Mouse (Mus musculus) frontal cortex, postnatal 25 days (tissue): ENCODE data around the gene Gm44511.
"Not testable (repeated sequence)": the region's sequence is repeated elsewhere in the genome, so short reads cannot be mapped to it uniquely, and the experiment has no call there.

ENCODE experiments used
- DNase-seq, 2 experiments: peaks; one replicate each; pipeline ENCODE4 v3.0.0; 2022; ENCODE audit warnings: low spot score in 2 of 2

Gm44511 gene

DNA sequence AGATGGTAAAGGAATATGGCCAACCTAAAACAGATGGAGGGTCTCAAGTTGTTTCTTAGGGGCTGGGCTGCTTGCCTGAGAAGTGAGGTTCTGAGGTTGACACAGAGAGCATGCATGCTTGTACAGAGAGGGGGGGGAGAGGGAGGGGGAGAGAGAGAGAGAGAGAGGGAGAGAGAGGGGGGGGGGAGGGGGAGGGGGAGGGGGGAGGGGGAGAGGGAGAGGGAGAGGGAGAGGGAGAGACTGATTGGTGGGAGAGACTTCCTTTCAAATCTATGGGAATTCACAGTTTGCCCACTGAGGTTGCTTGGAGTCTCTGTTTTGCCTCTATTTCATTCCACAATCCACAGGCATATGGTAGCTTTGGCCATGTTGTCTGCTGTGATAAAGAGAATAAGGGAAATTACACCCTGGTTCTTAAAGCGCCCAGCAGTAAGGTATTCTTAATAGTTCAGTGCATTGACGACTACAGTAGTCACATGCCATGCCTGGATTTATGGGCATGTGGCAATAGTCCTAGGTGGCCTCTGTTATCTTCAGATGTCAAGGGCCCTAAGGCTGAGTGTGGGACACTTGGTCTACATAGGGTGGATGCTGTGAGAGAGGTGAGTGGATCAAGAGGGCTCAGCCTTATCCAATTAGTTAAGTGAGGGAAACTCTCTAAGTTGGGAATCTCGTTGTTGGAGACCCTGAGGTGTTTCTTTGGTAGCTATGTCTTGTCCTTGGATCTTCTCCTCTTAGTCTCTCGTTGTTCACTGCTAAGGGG lies 15.4 kb upstream of the Gm44511 start:
- DNase-seq, result no peak

DNA sequence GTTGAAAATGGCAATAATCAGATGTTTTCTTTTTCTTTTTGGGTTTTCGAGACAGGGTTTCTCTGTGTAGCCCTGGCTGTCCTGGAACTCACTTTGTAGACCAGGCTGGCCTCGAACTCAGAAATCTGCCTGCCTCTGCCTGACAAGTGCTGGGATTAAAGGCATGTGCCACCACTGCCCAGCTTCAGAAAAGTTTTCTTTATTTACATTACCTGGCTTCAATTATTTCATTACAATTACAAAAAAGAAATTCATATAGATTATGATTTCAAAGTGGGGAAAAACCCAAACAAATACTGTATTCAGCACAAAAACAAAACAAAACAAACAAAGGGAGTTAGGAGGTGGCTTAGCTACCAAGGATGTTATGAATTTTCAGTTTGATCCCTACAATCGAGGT lies 14.6 kb upstream of the Gm44511 start:
- not testable (repeated sequence) for DNase-seq

DNA sequence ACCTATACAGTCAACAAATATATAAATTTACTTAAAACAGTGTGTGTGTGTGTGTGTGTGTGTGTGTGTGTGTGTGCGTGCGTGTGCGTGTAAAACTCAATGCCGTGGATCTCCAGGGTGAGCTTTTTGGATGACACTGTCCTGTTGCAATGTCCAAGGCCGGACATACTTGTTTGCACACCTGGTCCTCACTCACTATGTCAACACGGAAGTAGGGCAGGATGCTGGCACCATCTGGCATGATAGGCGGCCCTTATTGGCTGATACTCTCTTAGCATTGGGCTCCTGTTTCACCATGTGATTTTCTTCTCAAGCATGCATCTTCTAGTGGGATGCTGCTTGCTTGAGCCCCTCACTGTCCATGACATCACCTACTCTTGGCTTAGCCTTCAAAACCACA lies 13.8 kb upstream of the Gm44511 start:
- no peak for DNase-seq

DNA sequence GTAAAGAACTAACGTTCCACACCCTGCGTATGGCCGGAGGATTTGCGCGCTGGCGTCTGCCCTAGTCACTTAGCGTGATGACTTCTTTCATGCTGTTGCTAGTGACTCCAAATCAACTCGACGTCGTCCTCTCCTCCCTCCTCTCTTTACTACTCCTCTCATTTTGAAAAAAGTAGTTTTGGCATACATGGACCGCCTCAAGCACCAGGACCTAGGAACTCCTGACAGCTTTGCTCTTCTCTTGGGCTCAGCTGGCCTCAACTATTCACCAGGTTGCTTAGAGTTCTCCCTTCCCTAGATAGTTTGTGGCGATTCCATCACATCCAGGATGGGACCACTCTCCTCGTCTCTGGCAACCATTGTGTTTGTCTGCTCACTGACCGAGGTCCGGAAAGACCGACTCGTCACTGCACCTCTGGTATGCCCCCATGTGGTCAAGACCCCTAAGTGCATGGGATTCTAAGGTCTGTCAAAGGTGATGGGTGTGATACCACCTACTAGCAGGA lies 13.2 kb upstream of the Gm44511 start:
- DNase-seq, result peak in 1 of 2 experiments; percentile 71

DNA sequence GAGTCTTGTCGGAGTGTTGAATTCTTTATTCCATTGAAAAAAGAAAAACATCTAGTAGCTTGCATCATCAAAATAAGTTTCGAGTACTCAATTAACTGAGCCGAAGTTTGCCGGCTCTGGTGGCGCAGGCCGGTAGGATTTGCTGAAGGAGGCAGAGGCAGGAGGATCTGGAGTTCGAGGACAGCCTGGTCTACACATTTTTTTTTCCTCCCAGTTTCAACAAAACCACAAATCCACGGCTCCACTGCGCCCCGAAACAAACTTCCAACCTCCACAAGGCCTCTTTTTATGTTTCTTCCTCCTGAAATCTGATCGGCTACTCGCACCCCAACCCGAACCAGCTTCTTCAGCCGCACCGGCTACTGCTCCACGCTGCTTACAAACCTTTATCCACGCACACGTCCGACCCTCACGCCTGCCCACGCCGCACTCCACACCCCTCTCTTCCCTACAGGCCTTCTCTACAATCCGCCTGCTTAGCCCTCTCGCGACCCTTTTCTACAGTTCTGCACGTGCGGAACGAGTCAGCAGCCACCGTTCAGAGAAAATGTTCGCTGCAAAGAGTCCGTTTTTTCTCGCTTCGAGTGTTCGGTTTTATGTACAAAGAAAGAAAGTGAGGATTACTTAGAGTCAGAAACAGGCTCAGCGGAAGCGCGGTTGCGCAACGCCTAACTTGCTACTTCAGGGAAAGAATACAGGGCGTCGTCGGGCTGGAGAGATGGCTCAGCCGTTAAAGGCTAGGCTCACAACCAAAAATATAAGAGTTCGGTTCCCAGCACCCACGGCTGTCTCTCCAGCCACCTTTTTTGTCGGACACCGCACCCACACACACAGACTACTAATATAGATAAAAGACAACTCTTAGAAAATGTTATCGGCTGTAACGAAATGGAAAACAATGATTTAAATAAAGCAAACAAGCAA lies 12.5 kb upstream of the Gm44511 start:
- DNase-seq, result peak; percentile 90 to 93

DNA sequence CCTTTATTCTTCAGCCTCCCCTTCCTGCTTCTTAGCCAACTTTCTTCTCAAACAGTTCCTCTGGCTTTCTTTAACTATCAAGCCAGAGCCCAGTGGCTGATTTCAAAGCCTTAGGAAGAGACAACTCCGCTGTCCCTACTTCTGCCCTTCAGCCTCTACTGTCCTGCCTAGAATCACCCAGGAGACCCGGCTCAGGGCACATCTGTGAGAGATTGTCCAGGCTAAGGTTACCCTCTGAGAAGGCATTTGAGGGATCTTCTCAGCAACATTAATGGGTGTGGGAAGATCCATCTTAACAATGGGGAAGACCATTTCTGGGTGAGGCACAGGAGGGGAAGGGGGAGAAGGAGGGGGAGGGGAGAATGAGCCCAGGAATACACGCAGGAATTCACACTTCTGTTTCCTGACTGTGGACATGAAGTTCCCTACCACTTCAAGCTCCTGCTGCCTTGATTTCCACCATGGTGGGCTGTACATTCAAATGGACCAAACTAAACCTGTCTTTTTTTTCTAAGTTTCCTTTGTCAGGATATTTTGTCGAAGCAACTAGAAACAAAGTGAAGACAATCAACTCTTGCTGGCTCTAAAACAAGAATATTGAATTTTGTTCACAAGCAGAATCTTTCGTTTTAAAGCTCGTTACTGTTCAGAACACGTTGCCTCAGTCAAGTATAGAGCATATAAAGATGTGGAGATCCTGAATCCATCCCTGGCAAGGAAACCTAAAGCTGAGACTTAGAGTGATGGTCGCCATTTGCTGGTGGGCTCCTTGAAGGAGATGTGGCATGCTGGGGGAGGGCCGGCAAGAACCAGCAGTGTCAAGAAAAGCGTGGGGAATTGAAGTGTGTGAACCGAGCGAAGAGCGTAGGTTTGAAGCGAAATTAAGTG lies 11.6 kb upstream of the Gm44511 start:
- DNase-seq, result no peak

DNA sequence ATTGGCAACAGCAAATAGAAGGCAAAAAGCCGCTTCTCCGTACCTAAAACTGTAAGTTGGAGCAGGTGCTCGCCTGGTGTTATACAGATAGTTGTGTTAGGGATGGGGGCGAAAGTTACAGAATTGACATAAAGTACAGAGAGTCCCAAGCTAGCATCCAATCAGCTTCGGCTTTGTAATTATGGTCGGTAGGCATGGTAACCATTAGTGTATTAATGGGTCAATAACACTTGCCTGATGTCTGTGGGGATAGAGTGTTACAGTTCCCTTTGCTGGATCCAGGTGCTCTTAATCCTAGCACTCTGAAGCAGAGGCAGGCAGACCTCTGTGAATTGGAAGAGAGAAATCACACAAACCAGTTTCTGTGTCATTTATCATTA lies 10.8 kb upstream of the Gm44511 start:
- no peak for DNase-seq

DNA sequence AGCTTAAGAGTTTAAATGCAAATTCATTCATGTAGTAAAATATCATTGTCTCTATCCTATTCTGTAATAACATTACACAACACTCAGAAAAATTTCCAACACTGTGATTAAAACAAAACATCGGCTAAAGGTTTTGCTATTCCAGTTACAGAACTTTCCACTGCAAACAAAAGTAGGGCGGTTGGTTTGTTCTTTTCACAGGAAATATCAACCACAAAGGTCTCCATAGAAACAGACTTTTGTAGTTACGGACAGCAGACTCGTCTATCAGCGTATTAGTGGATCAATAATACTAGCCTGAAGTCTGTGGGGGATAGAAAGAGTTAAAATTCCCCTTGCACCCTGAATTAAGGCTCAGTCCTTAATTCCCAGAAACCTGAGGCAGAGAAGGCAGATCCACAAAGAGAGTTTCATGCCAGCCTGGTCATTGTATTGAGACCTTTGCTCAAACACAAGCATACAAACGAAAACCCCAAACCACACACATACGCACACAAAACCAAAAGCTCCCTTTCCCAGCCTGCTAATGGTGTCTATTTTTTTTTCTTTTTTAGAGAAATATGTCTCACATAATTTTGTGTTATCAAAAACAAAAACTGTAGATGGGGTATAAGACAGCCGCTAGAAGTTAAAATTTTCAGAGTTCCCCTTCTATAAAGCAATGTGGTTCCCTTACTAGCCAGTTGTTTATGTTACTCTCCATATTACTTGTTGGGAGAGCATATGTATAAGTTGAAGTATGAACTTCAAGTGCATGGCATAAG lies 10.3 kb upstream of the Gm44511 start:
- DNase-seq, result no peak

DNA sequence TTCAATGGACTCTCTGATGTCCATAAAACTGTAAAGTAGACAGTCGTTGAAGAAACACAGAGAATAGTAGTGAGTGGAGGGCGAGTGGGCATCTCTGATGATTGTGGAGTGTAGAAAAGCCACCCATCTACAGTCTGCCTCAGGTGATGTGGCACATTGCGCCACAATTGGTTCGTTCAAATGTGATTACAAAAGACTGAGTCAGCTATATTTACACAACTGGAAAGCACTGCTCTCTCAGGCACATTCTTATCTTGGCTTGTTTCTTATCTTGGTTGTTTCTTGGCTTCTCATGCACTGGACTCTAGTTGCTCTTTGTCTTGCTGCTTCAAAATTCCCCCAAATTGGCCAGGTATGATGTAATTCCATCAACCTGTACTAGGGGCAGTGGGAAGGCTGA lies 9.5 kb upstream of the Gm44511 start:
- no peak for DNase-seq

DNA sequence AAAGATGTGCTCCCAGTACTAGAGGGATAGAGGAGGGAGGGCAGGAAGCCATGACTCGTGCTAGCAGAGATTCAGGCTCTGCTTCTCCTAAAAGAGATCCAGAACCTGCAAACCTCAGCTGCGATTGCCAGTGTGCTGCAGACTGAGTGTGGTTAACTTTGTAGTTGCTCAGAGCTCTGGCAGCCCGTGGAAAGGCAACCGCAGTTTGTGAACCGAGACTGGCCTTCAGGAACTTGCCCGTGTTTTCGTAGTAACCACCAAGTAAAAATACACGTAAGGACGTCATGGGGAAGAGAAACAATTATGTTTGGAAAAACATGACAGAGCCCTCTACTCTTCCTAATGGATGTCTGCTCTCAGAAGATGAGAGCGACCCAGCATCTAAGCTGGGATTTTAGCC lies 6.9 kb upstream of the Gm44511 start:
- DNase-seq, result no peak

DNA sequence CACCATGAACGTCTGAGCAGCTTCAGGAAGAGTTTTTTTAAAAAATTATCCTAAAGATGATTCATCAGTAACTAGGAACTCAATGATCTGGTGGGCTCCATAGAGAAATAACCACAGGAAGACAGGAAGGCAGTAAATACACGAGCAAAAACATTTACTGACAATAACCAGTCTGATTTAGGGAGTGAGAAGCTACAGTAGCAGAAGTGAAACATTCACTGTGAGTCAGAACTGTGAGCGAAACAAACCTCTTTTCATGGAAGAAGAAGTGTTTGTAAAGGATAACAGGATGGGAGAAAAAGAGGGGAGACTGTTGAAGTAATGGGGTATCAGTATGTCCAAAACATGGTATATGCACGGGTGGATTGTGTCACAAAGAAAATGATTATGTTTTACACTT lies 3.7 kb upstream of the Gm44511 start:
- no peak for DNase-seq

DNA sequence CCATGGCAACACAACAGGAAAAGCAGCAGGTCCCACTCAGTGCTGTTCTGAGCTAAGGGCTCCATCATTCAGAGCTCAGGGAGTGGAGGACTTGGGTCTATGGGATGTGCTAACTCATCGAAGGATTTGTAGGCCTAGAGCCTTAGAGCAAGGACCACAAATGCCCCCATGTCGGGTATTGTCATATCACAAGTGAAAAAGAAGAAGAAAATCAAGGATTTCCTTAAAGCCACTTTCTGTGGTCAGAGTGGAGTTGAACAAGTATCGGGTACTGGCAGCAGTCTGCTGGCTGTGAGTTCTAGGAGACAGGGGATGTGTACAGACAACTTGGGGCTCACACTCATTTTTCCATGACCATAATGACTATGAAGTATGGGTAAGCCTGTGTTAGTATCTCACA lies 666 bp upstream of the Gm44511 start:
- no peak for DNase-seq

DNA sequence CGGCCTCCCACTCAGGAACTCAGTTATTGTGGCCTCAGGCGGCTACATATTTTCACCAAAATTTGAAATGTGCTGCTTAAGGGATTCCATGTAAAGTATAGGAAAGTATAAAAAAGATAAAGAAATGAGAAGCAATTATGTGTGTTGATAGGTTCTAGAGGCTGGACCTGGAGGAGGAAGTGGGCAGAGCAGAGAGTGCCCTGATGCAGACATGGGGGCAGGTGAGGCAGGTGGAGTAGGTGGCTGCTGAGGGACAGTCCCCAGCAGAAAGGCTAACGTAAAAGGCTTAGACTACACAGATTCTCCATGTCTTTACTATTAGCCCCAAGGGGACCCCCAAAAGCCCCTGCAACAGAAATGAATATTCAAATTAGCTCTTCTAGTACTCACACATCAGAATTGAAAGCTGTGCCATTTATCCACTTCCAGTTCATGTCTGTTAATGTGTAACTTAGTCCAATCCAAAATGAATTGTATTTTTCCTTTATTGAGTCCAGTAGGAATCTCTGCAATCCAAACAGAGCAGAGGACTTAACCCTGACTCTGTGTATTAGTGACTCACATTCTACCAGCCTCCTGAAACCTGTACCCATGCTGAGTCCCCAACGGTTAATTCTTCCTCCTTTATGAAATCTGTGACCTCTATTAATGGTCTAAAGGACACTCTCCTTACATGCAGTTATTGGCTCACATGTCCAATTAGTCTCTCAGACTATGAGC lies 7.9 kb downstream of the Gm44511 start:
- DNase-seq, result no peak

DNA sequence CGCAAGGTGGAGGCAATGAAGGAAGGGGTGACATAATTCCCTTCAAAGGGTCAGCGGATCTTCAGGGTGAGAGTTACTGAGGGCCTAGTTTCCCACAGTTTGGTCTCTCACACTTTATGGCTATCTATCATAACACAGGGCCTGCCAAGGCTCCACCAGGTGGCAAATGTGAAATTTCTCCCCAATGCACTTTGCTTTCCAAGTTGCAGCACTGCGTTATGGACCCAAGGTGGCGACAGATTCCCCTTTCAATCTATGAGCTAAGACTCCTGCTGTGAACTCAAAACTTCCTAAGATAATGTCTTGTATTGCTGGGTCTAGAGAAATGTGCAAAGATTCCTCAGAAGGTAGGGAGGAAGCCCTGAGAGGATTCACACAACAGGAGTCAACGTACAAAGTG lies 17.6 kb downstream of the Gm44511 start:
- no peak for DNase-seq

DNA sequence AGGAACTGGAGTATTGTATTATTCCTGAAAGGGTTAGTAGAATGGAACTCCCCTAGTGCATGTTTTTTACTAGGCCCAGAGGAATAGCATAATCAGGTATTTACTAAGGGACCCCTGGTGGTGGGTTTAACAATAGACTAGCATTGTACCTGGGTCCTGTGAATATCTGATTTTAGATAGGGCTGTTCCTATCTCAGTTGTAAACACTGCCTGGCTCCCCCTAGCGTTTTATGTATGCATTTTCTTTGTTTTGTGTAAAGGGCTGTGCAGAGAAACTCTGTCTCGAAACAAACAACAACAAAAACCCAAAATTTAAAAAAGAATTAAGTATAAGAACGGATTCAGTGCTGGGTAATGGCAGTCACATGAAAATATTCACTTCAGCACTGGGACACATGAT lies 19.1 kb downstream of the Gm44511 start:
- no peak for DNase-seq

DNA sequence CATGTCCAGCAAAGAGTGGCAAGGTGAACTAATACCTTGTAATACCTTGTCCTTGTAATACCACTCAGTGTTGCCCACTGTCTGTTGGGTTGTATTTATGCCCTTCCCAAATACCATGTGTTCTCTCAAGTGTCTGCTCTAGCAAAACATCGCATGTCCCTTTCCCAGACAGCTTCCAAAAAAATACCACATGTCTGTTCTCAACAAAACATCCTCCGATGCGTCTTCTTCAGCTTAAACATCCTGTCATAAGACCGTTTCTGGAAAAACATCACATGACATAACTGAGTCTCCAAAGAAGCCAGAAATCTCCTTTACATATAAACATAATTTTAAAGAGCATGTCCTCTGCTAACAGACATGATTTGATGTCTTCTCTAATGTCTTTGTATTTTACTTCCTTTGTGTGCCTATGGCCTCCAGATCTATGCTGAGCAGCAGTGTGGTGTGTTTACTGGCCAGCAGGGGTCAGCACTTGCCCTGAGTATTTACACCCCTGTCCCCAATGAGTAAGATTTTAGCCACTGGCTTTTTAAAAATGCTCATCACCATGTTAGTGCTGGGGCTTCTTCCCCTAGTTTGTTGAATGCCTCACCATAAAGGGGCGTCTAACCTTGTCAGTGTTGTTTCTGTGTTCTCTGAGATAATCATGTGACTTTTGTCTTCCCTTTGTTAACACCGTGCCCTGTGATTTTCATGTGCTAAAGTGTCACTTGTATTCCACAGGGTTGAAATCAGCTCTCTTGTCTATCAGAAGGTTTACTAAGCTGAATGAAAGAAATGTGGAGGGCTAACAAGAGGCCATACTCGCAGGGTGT lies 21.1 kb downstream of the Gm44511 start:
- peak in 1 of 2 experiments; percentile 26 for DNase-seq

DNA sequence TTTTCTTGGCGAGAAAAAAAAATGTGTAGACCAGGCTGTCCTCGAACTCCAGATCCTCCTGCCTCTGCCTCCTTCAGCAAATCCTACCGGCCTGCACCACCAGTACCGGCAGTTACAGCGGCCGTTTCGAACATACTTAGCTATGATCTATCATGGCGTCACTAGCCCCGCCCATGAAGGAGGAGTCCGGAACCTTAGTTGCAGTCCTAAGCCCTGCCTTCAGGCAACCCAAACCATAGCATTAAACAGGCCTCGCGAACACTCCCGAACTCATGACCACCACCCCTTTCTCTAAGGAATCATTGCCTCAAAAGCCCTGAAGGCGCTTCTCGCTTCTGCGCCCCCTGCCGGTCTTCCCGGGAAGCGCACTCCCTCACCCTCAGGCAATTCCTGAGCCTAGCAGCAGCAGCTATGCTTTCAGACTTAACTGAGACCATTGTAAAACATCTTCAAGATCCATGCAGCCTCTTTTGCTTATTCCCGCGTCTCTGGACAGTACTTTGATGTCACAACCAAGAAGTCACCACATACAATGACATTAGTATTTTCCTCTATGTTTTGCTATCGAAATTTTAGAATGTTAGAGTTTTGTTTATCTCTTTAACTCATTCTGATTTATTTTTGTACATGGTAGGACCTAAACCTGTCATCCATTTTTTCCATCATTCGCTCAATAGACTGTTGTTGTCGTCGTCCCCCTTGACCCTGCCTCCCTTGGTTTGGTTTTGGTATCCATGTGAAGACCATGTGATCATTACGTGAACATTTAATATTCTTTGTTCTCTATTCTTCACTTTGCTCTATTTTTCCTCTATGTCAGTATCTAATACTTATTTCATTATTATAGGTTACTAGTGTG lies 22.9 kb downstream of the Gm44511 start:
- DNase-seq, result peak; percentile 98

DNA sequence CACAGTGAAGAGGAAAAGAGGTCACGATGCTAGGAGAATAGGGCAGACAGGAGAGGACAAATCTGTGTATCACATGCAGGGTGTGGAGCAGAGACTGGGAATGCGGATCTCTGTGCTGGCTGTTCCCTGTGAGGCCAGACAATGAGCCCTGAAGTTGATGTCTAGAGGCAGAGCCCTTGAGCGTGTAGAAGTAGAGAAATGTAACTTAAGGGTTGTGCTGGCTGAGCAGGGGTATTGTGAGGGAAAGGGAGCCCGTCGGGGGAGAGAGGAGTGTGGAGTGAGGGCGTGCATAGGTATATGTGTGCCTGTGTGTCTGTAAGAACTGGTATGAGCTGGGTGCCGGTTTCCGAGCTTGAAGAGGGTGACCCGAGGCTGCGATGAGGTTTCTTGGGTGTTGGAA lies 23.6 kb downstream of the Gm44511 start:
- peak; percentile 35 to 40 for DNase-seq

DNA sequence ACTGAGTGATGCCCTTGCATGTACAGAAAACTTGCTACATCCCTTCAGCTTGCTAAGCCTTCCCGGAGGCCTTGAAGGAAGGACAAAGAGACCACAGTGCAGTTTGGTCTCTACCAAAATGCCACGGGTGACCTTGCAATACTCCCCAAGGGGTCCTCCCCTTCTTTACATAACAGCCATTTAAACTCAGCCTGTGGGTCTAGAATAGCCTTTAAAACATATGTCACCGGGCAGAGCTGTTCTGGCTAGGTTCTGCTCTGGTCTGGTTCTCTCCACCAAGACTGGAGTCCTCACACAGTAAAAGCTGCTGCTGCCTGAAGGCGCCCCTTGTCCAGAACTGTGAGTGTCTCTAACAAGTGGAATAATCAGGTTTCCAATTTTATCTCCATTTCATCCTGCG lies 25.4 kb downstream of the Gm44511 start:
- not testable (repeated sequence) for DNase-seq
